Mouse (Mus musculus) left cerebral cortex, adult 18-20 months (tissue): ENCODE results near the gene Reg3b. TPM values are rescaled to one million over a fixed set of nuclear protein-coding genes. Genes with fewer than 3 reads are reported as not detected.
A peak's percentile ranks its signal among the peaks of the same experiment; 100 is the strongest.
"Not testable (repeated sequence)": the region's sequence is repeated elsewhere in the genome, so short reads cannot be mapped to it uniquely, and the experiment has no call there.

Source experiments
- DNase-seq, 2 experiments: peaks; one replicate each; pipeline ENCODE4 v3.0.0; 2021 to 2022; ENCODE audit warnings: low spot score in 2 of 2, mixed read lengths in 1 of 2
- long read RNA-seq, 2 experiments: library from polyadenylated mRNA; stranded (forward); transcript quantifications; one replicate each; pipeline ENCODE4 v2.0.0; 2021
- total RNA-seq, 2 experiments: library from RNA; stranded (reverse); gene quantifications; 2 replicates each; pipeline ENCODE4 v1.2.3; 2021

Gene Reg3b
- total RNA-seq: not detected
- long read RNA-seq, experiment 1: 0 reads
- long read RNA-seq, experiment 2: 0 reads

DNA sequence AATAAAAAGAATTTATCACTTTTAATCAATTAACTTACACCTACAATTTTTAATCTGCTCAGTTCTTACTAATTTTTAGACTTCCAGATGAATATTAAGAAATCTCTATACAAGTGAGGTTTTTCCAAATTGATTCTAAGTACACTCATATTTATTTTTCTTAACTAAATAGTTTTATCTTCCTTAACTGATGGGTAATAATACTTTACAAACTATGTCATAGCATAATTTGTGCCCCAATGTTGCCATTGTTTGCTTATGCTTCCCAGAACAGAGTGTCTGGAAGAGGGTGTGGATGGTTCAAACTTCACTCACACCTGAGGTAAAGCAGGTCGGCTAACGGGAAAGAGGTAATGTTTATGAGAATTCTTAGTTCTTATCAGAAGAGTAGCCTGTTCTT lies at the start of gene Reg3b:
TSS of gene Reg3b (plus strand) at position 301 of the 400 bp plus-strand sequence.
- no peak for DNase-seq

DNA sequence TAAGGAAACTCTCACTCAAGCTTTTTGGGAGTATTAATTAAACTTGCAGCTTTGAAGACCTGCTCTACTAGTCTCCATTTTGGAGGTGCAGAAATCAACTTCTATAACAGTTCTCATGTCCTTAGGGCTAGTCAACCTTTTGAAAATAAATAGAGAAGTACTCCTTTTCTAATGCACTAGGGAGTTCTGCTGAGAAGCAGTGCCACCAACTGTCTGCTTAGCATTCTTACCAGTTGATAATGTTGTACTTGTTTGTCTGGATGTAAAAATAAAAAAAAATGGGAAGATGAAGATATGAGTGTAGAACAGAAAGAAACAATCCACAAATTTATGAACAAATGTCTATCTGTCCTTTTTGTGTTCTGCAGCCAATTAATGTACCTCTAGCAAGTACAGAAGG lies 42.7 kb upstream of the Reg3b start:
- DNase-seq: no peak

DNA sequence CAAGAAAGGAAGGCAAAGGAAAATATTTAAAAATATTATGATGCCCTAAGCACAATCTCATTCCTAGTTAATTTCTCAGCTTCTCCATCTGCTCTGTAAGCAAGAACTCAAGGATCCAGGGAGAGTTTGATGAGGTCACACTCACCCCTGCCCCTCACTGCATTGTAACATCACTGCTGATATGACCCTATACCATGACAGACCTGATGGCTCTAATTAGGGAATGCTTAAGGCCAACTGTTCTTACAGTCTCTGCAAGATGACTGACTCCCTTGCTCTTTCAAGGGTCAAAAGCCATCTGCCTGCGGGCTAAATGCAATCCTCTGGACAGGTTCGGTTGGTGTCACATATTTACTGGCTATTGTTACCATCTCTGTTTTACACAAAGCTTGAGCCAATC lies 41.3 kb upstream of the Reg3b start:
- DNase-seq: no peak

DNA sequence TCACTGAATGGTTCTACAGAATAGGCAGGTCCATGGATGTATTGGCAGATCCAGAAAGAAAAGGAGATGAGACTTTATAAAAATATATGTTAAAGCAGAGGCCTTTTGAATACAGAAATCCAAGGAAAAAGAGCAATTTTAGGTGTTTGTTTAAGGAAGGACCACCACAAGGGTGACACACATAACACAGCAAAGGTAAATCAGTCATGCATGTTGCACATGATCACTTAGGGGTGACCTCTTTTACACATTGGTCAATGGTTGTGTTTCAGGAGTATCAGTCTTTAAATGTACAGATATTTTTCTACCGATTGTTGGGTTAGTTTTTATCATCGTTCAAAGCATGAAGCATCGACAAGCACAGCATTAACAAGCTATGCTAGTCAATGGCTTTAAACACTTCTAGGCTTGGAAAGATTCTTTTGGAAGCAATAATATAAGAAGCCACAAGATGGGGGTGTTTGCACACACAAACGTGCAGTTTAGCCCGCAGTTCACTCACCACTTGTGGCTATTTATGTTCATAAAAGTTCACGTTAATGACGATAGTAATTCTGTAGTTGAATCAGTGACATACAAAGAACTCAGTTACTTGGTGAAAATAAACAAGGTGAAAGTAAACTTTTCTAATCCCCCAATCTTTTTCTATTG lies 38.4 kb upstream of the Reg3b start:
- peak; percentile 5 to 10 for DNase-seq

DNA sequence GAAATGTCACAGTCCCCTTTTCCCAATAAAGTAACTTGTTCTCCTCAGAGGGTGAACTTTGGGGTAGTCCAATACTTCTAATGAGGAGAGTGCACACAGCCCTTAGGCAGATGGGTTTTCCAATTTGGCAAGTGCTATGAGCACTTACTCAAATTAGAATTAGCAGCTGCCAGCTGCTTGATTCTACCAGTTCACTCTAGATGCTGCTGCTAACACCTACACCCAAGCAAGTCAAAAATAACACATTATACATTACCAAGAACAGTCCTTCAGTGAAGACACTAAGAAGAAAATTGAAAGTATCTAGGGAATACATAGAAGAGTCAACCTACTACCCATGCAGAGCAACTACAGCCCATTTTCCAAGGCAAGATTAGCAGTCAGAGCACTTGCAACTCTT lies 30.2 kb upstream of the Reg3b start:
- DNase-seq: peak; percentile 13 to 36

DNA sequence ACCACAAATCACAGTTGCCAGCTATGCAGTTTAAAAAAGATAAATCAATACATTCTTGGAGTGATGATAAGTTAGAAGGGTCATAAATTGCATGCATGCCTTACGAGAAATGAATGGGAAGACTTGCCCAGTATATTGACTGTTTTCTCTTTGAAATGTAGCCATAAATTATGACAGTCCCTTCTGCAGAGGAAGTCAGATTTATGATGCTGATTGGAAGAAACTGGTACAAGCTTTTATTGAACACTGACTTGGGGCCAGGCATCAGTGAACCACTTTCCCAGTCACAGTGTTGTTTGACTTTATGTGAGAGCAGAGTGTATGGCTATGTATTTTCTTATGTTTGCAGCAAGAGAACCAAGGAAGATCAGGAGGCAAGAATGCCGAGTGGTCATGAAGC lies 28.8 kb upstream of the Reg3b start:
- DNase-seq: no peak

DNA sequence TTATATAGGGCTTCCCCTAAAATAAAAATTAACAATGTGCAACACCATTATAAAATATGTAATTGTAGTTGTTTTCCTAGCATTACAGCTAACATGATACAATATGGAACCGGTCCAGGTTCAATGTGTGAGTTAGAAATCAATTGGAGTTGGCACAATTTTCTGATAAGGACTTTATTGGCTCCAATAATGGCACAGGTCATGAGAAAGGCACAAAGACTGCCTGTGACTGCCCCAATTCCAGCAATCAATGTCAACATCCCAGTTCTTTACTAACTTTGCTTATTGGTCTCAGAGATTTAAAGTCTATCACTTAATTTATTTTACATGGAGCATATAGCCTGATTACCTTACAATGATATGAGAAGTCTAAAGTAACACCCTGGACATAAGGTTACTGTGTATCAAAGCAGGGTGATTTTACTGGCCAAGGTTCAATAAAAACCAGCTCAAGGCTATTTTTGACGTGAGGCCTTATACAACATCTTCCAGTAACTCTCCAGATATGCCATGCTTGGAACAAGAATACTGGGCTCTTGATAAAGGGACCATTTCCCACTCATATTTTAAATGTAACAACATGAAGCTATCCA lies 8.4 kb upstream of the Reg3b start:
- DNase-seq: no peak

DNA sequence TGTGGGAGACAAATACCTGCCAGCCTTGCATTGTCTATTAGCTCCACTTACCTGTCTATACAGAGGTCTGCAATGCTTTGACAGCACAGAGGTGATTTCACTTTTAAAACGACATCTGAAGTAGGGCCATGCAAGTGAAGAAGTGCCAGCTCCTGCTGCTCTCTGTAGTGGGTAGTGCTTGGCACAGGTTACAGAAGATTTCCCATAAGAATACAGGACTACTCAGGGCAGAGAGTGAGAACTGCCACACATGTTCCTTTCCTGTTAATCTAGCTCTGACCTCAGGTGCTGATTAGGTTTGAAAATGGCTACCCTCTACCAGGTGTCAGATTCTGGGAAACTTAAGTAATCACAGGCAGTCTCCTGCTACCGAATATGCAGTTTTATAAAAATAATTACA lies 8.3 kb downstream of the Reg3b start, which contains the start of gene Reg3d:
TSS of gene Reg3d (minus strand) at position 101 of the 400 bp plus-strand sequence.
- DNase-seq: no peak

DNA sequence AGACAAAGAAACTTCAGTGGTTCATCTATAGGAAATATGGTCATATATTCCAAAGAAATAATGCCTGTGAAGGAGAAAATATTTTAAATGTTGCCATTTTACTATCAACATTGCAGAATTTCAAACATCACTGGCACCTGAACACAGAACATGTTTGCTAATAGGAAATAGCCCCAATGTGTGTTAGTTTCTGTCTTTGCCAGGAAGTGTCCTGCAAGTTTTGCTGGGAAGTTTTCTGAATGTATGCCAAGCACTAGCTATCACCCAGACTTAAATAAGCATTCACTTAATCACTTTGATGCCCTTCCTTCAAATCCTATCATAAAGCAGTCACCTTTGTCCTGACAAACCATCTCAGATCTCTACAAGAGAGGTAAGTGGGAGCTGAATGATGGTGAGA lies 10.0 kb downstream of the Reg3b start, which contains the start of gene Reg3a:
TSS of gene Reg3a (plus strand) at position 301 of the 400 bp plus-strand sequence.
- no peak for DNase-seq

DNA sequence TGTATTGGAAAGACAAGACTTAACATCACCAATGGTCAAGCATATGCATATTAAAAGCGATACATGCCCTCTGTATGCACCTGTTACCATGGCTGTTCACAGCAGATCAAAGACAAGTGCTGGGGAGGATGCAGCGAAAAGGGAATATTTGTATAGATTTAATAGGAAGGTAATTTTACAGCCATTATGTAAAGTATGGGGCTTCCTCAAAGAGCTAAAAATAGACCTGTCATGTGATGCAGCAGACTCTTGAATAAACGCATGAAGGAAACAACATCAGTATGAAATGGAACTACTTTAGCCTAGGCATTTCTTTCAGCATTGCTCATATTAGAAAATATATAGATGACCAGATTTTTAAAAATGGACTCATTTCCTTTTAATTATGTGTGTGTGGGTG lies 15.2 kb downstream of the Reg3b start:
- DNase-seq: no peak

DNA sequence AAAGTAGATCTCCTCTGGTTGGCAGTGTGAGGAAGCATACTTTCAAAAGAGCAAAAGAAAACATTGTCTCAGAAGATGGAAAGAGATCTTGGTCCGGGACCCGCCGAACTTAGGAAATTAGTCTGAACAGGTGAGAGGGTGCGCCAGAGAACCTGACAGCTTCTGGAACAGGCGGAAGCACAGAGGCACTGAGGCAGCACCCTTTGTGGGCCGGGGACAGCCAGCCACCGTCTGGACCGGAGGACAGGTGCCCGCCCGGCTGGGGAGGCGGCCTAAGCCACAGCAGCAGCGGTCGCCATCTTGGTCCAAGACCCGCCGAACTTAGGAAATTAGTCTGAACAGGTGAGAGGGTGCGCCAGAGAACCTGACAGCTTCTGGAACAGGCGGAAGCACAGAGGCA lies 24.9 kb downstream of the Reg3b start, which contains the start of gene Reg2:
TSS of gene Reg2 (plus strand) at position 301 of the 400 bp plus-strand sequence.
- DNase-seq: not testable (repeated sequence)

DNA sequence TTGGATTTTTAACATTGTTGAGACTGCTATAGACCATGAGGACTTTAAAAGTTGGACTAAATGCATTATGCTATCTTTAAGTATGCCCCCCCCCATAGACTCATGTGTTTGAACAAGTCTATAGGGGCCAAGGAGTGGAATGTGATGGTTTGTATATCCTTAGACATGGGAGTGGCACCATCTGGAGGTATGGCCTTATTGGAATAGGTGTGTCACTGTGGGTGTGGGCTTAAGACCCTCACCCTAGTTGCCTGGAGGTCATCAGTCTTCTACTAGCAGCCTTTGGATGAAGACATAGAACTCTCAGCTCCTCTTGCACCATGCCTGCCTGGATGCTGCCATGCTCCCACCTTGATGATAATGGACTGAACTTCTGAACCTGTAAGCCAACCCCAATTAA lies 52.0 kb downstream of the Reg3b start, which contains the start of gene Reg1:
TSS of gene Reg1 (plus strand) at position 301 of the 400 bp plus-strand sequence.
- not testable (repeated sequence) for DNase-seq

Other genes with a start within 250 kb of the Reg3b start
- not detected for gene Reg3d, start 8.2 kb downstream of the Reg3b start, total RNA-seq
- not detected for gene Reg3a, start 10.1 kb downstream of the Reg3b start, total RNA-seq
- not detected for gene Reg2, start 25.0 kb downstream of the Reg3b start, total RNA-seq
- gene Reg1, start 52.1 kb downstream of the Reg3b start, total RNA-seq: not detected
- gene Reg3g, start 98.2 kb downstream of the Reg3b start, total RNA-seq: not detected